Mouse (Mus musculus) ovary, postnatal 10 days (tissue): ENCODE measurements at regions not wholly inside any gene's neighbourhood (a gene's known extent, or its start where the extent isn't known, plus 50 kb on each side); places are given as distances from the start of the nearest gene placed in this dataset.

ENCODE experiments used
- DNase-seq: peaks from one replicate; pipeline ENCODE4 v3.0.0; 2022; ENCODE audit warnings: low spot score

GRCm38 (mm10) chr15:62221024-62221819, 1298.4 kb upstream of the A1bg start:
- no peak for DNase-seq

- no peak for DNase-seq
These were observed 1297.8 kb upstream of the A1bg start for GRCm38 (mm10) chr15:62220620-62221019.

- no peak for DNase-seq
These were observed 1297.2 kb upstream of the A1bg start for GRCm38 (mm10) chr15:62219934-62220540.

GRCm38 (mm10) chr15:62218346-62219080, 1295.7 kb upstream of the A1bg start:
- no peak for DNase-seq

- DNase-seq: no peak
These were observed 1294.1 kb upstream of the A1bg start for GRCm38 (mm10) chr15:62216688-62217477.

- no peak for DNase-seq
These were observed 1293.0 kb upstream of the A1bg start for GRCm38 (mm10) chr15:62215616-62216398.

- DNase-seq: no peak
These were observed 1291.5 kb upstream of the A1bg start for GRCm38 (mm10) chr15:62214300-62214699.

- DNase-seq: no peak
These were observed 1289.6 kb upstream of the A1bg start for GRCm38 (mm10) chr15:62212283-62212910.

GRCm38 (mm10) chr15:62209881-62210481, 1287.2 kb upstream of the A1bg start:
- no peak for DNase-seq

- DNase-seq: no peak
These were observed 1286.5 kb upstream of the A1bg start for GRCm38 (mm10) chr15:62209296-62209695.

- DNase-seq: peak; percentile 21
These were observed 1283.7 kb upstream of the A1bg start for GRCm38 (mm10) chr15:62206502-62206902.

GRCm38 (mm10) chr15:62203951-62204905, 1281.4 kb upstream of the A1bg start:
- no peak for DNase-seq

- no peak for DNase-seq
These were observed 1280.1 kb upstream of the A1bg start for GRCm38 (mm10) chr15:62202781-62203375.

- DNase-seq: no peak
These were observed 1275.9 kb upstream of the A1bg start for GRCm38 (mm10) chr15:62198721-62199120.

GRCm38 (mm10) chr15:62198194-62198593, 1275.4 kb upstream of the A1bg start:
- no peak for DNase-seq

GRCm38 (mm10) chr15:62195440-62195839, 1272.6 kb upstream of the A1bg start:
- DNase-seq: no peak

- no peak for DNase-seq
These were observed 1269.9 kb upstream of the A1bg start for GRCm38 (mm10) chr15:62192706-62193105.

- no peak for DNase-seq
These were observed 1268.8 kb upstream of the A1bg start for GRCm38 (mm10) chr15:62191641-62192040.
